Mouse (Mus musculus): ENCODE data around the gene Foxj2. TPM values are rescaled to one million over a fixed set of nuclear protein-coding genes. Genes with fewer than 3 reads are reported as not detected.

The Foxj2 gene
- polyA plus RNA-seq, 1 experiment, result 12.5 TPM

DNA sequence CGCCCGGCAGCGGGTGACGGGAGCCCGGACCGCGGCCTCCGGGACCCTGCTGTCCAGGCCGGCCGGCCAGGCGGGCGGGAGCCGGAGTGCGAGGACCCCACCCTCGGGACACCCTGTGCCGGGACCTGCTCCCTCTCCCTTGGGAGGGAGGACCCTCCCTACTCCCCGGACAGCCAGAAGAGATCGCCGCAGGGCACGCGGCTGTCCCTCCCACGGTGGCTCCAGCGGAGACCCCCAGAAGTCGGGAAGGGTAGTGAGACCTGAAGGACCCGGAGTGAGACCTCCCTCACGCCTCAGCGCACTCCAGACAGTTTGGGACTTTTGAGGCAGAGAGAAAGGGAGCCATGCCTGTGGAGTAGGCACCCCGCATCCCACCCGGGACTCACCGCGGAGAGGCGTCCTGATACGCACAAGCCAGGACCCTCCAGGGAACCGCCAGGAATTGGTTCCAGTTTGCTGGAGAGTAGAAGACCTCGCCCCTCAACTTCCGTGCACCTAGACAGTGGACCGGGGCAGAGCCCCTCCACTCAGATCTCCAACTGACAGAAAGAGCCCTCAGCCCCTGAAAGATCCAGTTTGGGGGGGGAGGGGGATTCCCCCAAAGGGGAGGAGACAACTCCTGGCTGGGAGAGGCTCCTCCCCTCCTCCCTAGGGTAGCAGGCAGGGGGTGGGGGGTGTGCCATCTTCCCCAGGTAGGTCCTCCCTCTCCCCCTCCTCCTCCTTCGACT is 521 bp downstream of the Foxj2 start:
- peak; percentile 51 for DNase-seq (ENCODE audit: low read depth)
- TF ChIP-seq CTCF (IDR thresholded peaks at IDR 0.05; ENCODE audit: borderline replicate concordance, extremely low read depth, insufficient read depth, insufficient read length) (no peak), POLR2A (IDR thresholded peaks at IDR 0.05; ENCODE audit: borderline replicate concordance, extremely low read depth, insufficient read depth, insufficient read length, poor library complexity, severe bottlenecking) (no peak)

DNA sequence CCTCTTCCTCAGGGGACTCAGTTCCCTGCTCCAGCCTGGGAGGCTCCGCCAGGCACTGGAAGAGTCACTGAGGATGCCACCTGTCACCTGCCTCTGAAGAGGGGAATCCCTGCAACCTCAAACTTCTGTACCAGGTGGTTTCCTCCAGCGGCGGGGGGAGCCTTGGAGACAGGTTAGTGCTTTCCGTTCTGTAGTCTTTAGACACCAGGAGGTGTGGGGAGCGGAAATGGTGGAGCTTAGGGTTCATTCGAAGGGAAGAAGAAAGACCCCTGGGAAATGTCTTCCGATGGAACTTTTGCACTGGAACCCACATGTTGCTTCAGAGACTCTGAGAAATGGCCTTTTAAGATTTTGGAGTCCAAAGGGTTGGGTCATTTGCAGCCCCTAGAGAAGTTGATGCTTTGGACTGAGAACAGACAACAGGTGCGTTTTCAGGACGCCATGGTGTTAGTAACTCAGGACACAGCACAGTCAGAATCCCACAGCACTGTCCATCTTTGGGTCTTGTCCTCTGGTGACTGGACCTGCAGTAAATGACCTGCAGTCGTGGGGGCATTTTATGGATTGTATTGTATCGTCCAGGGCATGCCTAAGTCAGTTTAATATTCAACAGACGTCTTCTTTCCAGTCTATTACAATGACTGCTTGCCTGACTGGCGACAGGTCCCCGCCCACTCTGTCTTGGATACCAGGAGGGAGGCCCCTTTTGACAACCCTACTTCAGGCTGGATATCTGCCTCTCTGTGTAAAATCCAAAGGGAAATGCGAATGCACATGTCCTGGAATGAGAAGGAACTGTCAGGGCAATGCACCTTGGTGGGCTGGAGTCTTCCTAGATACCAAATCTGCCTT is 1.3 kb downstream of the Foxj2 start:
- DNase-seq (ENCODE audit: low read depth), result peak; percentile 23
- TF ChIP-seq POLR2A (IDR thresholded peaks at IDR 0.05; ENCODE audit: borderline replicate concordance, extremely low read depth, insufficient read depth, insufficient read length, poor library complexity, severe bottlenecking) (no peak), CTCF (IDR thresholded peaks at IDR 0.05; ENCODE audit: borderline replicate concordance, extremely low read depth, insufficient read depth, insufficient read length) (no peak)

DNA sequence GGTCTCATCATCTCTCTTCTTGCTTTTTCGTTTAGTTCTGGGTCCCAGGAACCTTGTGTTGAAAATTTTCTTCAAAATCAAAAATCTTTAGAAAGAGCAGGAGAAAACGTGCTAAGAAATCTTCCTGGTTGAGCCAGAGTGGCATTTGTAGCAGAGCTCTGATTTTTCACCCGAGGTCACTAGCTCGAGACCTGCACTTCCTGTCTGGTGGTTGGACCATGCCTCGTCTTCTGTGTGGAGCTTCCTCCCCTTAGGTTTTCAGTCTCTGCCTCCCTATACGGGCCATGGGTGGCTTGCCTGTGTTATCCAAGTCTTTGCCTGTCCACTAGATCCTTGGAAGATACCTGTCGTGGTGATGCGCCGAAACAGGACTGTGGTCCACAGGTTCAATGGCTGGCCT is 2.1 kb downstream of the Foxj2 start:
- no peak for DNase-seq (ENCODE audit: low read depth)
- TF ChIP-seq POLR2A (IDR thresholded peaks at IDR 0.05; ENCODE audit: borderline replicate concordance, extremely low read depth, insufficient read depth, insufficient read length, poor library complexity, severe bottlenecking), result no peak
- TF ChIP-seq CTCF (IDR thresholded peaks at IDR 0.05; ENCODE audit: borderline replicate concordance, extremely low read depth, insufficient read depth, insufficient read length), result no peak

DNA sequence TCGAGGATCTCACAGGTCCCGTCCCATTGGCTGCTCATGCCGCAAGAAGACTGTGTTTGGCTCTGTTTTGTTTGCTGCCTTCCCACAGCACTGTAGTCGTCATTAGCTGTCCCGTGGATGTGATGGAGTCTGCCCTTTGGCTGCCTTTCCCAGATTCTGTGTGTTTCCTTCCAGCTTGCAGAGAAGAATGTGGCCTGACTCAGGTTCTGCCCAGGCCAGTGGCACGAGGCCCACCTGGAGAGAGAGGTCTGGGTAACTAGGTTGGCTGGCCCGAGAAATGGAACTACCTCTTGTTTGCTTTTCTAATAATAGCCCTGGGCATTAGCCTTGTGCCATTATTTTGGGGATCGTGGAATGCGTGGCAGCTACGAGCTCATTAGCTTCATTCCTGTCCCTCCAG is 4.4 kb downstream of the Foxj2 start:
- DNase-seq (ENCODE audit: low read depth), result no peak
- TF ChIP-seq POLR2A (IDR thresholded peaks at IDR 0.05; ENCODE audit: borderline replicate concordance, extremely low read depth, insufficient read depth, insufficient read length, poor library complexity, severe bottlenecking) (no peak), CTCF (IDR thresholded peaks at IDR 0.05; ENCODE audit: borderline replicate concordance, extremely low read depth, insufficient read depth, insufficient read length) (no peak)

DNA sequence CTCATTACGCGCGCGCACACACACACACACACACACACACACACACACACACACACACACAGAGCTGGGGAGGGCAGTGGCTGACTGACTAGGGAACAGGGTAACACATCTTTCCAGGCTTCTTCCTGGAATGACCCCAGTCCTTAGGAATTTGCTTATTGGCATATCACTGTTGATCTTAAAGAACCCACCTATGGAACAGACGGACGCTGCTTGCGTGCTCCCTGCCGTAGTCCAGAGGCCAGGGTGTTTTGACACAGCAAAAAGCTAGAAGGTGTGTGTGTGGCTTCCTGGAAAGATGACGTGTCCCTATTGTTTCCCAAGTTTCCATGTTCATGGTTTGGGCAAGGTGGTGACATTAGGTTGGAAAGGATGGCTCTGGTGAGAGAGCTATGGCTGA is 5.5 kb downstream of the Foxj2 start:
- TF ChIP-seq CTCF (IDR thresholded peaks at IDR 0.05; ENCODE audit: borderline replicate concordance, extremely low read depth, insufficient read depth, insufficient read length), result no peak
- TF ChIP-seq POLR2A (IDR thresholded peaks at IDR 0.05; ENCODE audit: borderline replicate concordance, extremely low read depth, insufficient read depth, insufficient read length, poor library complexity, severe bottlenecking), result no peak
- DNase-seq (ENCODE audit: low read depth), result no peak

DNA sequence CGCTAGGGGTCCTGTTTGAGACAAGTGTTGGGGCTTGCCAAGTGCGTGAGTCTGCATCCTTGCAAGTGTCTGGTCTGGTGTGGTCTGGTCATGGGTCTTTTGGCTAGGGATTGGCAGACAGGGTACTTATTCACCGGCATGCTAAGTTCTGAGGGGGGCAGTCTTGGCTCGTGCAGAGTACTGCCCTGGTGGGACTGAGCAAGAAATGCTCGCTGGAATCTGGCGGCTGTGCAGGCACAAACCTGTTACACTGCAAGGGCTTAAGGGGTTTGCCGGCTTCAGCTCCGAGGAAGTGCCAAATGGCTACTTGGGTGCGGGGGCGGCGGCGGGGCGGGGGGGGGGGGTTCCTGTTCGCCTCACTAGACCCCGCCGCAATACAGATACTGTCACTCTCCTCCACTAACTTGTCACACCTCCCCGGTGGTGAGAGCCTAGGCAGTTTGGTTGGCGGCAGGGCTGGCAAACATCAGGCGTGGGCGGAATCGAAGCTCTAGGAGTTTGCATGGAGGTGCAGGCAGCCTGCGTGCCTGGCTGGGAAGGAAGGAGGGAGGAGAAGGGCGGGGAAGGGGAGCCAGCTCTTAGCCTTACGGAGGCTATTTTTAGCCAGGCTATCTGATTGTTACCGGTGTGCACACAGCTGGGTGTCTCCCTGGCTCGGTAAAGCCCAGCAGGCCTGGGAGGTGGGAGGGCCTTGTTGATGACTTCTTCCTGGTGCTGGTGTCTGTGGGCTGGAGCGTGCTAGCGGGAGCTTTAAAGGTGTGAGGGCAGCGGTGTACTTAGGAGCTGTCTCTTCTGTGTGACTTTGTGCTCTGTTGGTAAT is 6.4 kb downstream of the Foxj2 start:
- TF ChIP-seq POLR2A (IDR thresholded peaks at IDR 0.05; ENCODE audit: borderline replicate concordance, extremely low read depth, insufficient read depth, insufficient read length, poor library complexity, severe bottlenecking) (no peak), CTCF (IDR thresholded peaks at IDR 0.05; ENCODE audit: borderline replicate concordance, extremely low read depth, insufficient read depth, insufficient read length) (no peak)
- peak; percentile 70 for DNase-seq (ENCODE audit: low read depth)

DNA sequence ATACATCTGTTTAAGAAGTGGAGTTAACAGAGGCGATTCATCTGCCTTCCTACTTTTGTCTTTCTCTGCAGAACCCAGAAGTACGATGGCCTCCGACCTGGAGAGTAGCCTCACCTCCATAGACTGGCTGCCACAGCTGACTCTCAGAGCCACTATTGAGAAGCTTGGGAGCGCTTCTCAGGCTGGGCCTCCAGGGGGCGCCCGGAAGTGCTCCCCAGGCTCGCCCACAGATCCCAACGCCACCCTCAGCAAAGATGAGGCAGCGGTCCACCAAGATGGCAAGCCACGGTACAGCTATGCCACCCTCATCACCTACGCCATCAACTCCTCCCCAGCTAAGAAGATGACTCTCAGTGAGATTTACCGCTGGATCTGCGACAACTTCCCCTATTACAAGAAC is 8.4 kb downstream of the Foxj2 start:
- TF ChIP-seq CTCF (IDR thresholded peaks at IDR 0.05; ENCODE audit: borderline replicate concordance, extremely low read depth, insufficient read depth, insufficient read length) (peak; percentile 44; the same call in 1 of the 2 replicates), POLR2A (IDR thresholded peaks at IDR 0.05; ENCODE audit: borderline replicate concordance, extremely low read depth, insufficient read depth, insufficient read length, poor library complexity, severe bottlenecking) (no peak)
- no peak for DNase-seq (ENCODE audit: low read depth)

DNA sequence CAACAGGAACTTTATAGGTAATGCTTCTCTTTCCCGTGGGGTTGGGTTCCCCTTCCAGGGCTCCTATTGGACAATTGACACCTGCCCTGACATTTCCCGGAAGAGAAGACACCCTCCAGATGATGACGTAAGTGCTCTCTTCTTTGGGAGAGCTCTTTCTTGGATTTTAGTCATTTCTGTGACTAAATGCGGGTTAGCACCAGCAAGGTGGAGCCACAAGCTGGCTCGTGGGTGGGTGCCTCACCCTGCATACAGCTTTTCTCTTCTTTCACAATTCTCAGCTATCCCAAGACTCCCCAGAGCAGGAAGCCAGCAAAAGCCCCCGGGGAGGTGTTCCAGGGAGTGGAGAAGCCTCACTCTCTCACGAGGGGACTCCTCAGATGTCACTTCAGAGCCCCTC is 13.2 kb downstream of the Foxj2 start:
- TF ChIP-seq CTCF (IDR thresholded peaks at IDR 0.05; ENCODE audit: borderline replicate concordance, extremely low read depth, insufficient read depth, insufficient read length) (no peak), POLR2A (IDR thresholded peaks at IDR 0.05; ENCODE audit: borderline replicate concordance, extremely low read depth, insufficient read depth, insufficient read length, poor library complexity, severe bottlenecking) (no peak)
- DNase-seq (ENCODE audit: low read depth), result no peak

DNA sequence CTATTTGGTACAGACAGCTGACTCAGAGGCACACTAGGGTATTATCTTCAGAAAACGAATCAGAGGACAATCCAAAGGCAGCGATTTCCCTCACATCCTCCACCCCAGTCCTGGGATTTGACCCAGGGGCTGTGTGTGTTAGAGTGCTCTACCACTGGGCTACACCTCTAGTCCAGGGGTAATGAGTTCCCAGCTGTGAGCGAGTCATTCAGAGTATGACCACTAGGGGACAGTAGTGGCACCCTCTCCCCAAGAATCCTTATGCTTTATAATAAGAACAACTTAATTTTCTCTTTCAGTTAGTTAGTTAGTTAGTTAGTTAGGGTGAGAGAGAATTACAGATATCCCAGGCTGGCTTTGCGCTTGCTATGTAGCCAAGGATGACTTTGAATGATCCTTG is 14.7 kb downstream of the Foxj2 start:
- DNase-seq (ENCODE audit: low read depth), result peak; percentile 16
- TF ChIP-seq POLR2A (IDR thresholded peaks at IDR 0.05; ENCODE audit: borderline replicate concordance, extremely low read depth, insufficient read depth, insufficient read length, poor library complexity, severe bottlenecking) (no peak), CTCF (IDR thresholded peaks at IDR 0.05; ENCODE audit: borderline replicate concordance, extremely low read depth, insufficient read depth, insufficient read length) (peak; percentile 71; the same call in 1 of the 2 replicates)

DNA sequence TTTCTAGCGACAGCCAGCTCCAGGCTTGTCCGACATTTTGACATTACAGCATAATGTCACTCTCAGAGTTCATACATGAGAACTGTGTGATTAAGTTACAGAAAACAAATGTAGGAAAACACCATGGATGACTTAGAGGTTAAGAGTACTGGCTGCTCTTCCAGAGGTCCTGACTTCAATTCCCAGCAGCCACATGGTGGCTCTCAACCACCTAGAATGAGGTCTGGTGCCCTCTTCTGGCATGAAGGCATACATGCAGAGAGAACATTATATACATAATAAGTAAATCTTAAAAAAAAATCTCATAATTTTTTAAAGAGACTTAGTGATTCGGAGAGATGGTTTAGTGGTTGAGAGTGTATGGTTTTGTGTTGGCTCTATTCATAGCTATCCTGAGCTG is 17.3 kb downstream of the Foxj2 start:
- DNase-seq (ENCODE audit: low read depth), result no peak
- TF ChIP-seq POLR2A (IDR thresholded peaks at IDR 0.05; ENCODE audit: borderline replicate concordance, extremely low read depth, insufficient read depth, insufficient read length, poor library complexity, severe bottlenecking) (no peak), CTCF (IDR thresholded peaks at IDR 0.05; ENCODE audit: borderline replicate concordance, extremely low read depth, insufficient read depth, insufficient read length) (no peak)

DNA sequence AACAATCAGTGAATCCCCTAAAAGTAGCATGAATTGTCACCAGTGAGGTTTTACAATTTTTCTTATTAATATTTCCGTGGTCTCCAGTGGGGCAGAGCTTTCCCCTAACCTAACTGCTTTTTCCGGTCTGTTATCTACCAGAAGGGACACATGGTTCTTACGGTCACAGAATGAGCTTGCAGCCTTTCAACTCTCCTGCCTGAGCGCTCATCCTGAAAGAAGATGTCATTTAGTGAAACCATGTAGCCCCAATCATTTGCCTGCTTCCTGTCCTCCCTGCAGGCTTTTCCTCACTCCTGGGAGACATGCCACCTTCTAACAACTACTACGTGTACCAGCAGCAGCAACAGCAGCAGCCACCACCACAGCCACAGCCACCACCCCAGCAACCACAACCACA is 17.8 kb downstream of the Foxj2 start:
- DNase-seq (ENCODE audit: low read depth), result no peak
- TF ChIP-seq CTCF (IDR thresholded peaks at IDR 0.05; ENCODE audit: borderline replicate concordance, extremely low read depth, insufficient read depth, insufficient read length) (no peak), POLR2A (IDR thresholded peaks at IDR 0.05; ENCODE audit: borderline replicate concordance, extremely low read depth, insufficient read depth, insufficient read length, poor library complexity, severe bottlenecking) (no peak)

Data from brain, embryonic 14.5 days (tissue).